Mouse (Mus musculus): Measurements from ENCODE around the gene Krtap12-1. TPM values are rescaled to one million over a fixed set of nuclear protein-coding genes. Genes with fewer than 3 reads are reported as not detected.

Krtap12-1 gene
- total and polyA plus RNA-seq, 3 experiments = not detected

GRCm38 (mm10) chr10:77735928-77736327, 15.5 kb downstream of the Krtap12-1 start:
- Histone ChIP-seq H3K79me2 (ENCODE audit: control insufficient read depth, insufficient read depth, low read length, poor library complexity) (no peaks in the 10 kb centered on the region), H3K4me3 (ENCODE audit: control insufficient read depth in 1 of 2, insufficient read depth in 1 of 2, low read depth in 2 of 2, low read length in 2 of 2) (no peak overlapping the region), H3K4me1 (ENCODE audit: control insufficient read depth in 1 of 2, insufficient read depth in 2 of 2, low read length in 2 of 2) (no peaks in the 10 kb centered on the region), H3K9me3 (replicated peaks; ENCODE audit: insufficient read depth, low read length) (no peaks in the 10 kb centered on the region), H3K9ac (ENCODE audit: control insufficient read depth, low read depth, low read length, poor library complexity, severe bottlenecking) (no peak overlapping the region), H3K27me3 (ENCODE audit: control insufficient read depth in 1 of 2, insufficient read depth in 2 of 2, low read length in 2 of 2) (peaks cover 5 to 12% of the 10 kb centered on the region in 2 experiments), H3K27ac (ENCODE audit: control insufficient read depth, low read depth, low read length) (no peak overlapping the region), H3K36me3 (ENCODE audit: control insufficient read depth in 1 of 2, insufficient read depth in 2 of 2, low read length in 2 of 2) (no peaks in the 10 kb centered on the region)
- TF ChIP-seq POLR2A (IDR thresholded peaks at IDR 0.05; ENCODE audit: control insufficient read depth in 1 of 2, insufficient read depth in 1 of 2, low read depth in 1 of 2, low read length in 2 of 2, poor library complexity in 1 of 2) (no peak), GABPA (IDR thresholded peaks at IDR 0.05; ENCODE audit: low read depth, low read length) (no peak), MXI1 (IDR thresholded peaks at IDR 0.05; ENCODE audit: low read depth, low read length) (no peak), POLR2AphosphoS2 (IDR thresholded peaks at IDR 0.05; ENCODE audit: low read length) (no peak), MEF2A (IDR thresholded peaks at IDR 0.05; ENCODE audit: extremely low read depth, insufficient replicate concordance, low read depth, low read length, poor library complexity, severe bottlenecking) (no peak), ELF1 (IDR thresholded peaks at IDR 0.05; ENCODE audit: low read depth, low read length) (no peak), HCFC1 (IDR thresholded peaks at IDR 0.05; ENCODE audit: low read depth, low read length) (no peak), RAD21 (IDR thresholded peaks at IDR 0.05; ENCODE audit: low read depth, low read length) (no peak), GATA1 (IDR thresholded peaks at IDR 0.05; ENCODE audit: low read depth, low read length) (no peak), BHLHE40 (IDR thresholded peaks at IDR 0.05; ENCODE audit: borderline replicate concordance, low read depth, low read length) (no peak), UBTF (IDR thresholded peaks at IDR 0.05; ENCODE audit: borderline replicate concordance, insufficient read depth, low read depth, low read length) (no peak), MYB (IDR thresholded peaks at IDR 0.05; ENCODE audit: low read depth, low read length) (no peak), ZC3H11A (IDR thresholded peaks at IDR 0.05; ENCODE audit: low read depth, low read length) (no peak), MAFK (IDR thresholded peaks at IDR 0.05; ENCODE audit: borderline replicate concordance, low read depth, low read length) (no peak), MAX (IDR thresholded peaks at IDR 0.05; ENCODE audit: low read length) (no peak), JUND (IDR thresholded peaks at IDR 0.05; ENCODE audit: low read depth, low read length) (no peak), E2F4 (IDR thresholded peaks at IDR 0.05; ENCODE audit: borderline replicate concordance, low read depth, low read length) (no peak), TBP (IDR thresholded peaks at IDR 0.05; ENCODE audit: low read depth, low read length) (no peak), TAL1 (IDR thresholded peaks at IDR 0.05; ENCODE audit: low read length) (no peak)
- DNase-seq (ENCODE audit: low read depth, low spot score) = no peak

- H3K4me3 ChIP-seq (ENCODE audit: control insufficient read depth in 1 of 2, insufficient read depth in 1 of 2, low read depth in 2 of 2, low read length in 2 of 2) = no peak overlapping the region
- H3K27me3 ChIP-seq (ENCODE audit: control insufficient read depth in 1 of 2, insufficient read depth in 2 of 2, low read length in 2 of 2) = peaks cover 4 to 10% of the 10 kb centered on the region in 2 experiments
- no peaks in the 10 kb centered on the region for H3K36me3 ChIP-seq (ENCODE audit: control insufficient read depth in 1 of 2, insufficient read depth in 2 of 2, low read length in 2 of 2)
- H3K9me3 ChIP-seq (replicated peaks; ENCODE audit: insufficient read depth, low read length) = no peaks in the 10 kb centered on the region
- H3K4me1 ChIP-seq (ENCODE audit: control insufficient read depth in 1 of 2, insufficient read depth in 2 of 2, low read length in 2 of 2) = no peaks in the 10 kb centered on the region
- no peak overlapping the region for H3K27ac ChIP-seq (ENCODE audit: control insufficient read depth, low read depth, low read length)
- H3K79me2 ChIP-seq (ENCODE audit: control insufficient read depth, insufficient read depth, low read length, poor library complexity) = no peaks in the 10 kb centered on the region
- no peak for TF ChIP-seq E2F4 (IDR thresholded peaks at IDR 0.05; ENCODE audit: borderline replicate concordance, low read depth, low read length)
- TF ChIP-seq ZMIZ1 (IDR thresholded peaks at IDR 0.05; ENCODE audit: low read depth, low read length) = no peak
- TF ChIP-seq CHD1 (IDR thresholded peaks at IDR 0.05; ENCODE audit: low read depth, low read length) = no peak
- no peak for TF ChIP-seq UBTF (IDR thresholded peaks at IDR 0.05; ENCODE audit: borderline replicate concordance, insufficient read depth, low read depth, low read length)
- TF ChIP-seq TBP (IDR thresholded peaks at IDR 0.05; ENCODE audit: low read depth, low read length) = no peak
- no peak for TF ChIP-seq EP300 (IDR thresholded peaks at IDR 0.05; ENCODE audit: low read depth in 1 of 2, low read length in 2 of 2)
- TF ChIP-seq ETS1 (IDR thresholded peaks at IDR 0.05; ENCODE audit: low read depth, low read length) = no peak
- TF ChIP-seq NRF1 (IDR thresholded peaks at IDR 0.05; ENCODE audit: insufficient read depth, low read depth, low read length, poor library complexity, severe bottlenecking) = no peak
- TF ChIP-seq SMC3 (IDR thresholded peaks at IDR 0.05; ENCODE audit: low read depth, low read length) = no peak
- TF ChIP-seq GABPA (IDR thresholded peaks at IDR 0.05; ENCODE audit: low read depth, low read length) = no peak
- no peak for TF ChIP-seq ZKSCAN1 (IDR thresholded peaks at IDR 0.05; ENCODE audit: low read depth, low read length)
- no peak for TF ChIP-seq MAZ (IDR thresholded peaks at IDR 0.05; ENCODE audit: low read depth, low read length)
- TF ChIP-seq MXI1 (IDR thresholded peaks at IDR 0.05; ENCODE audit: low read depth, low read length) = no peak
- TF ChIP-seq BHLHE40 (IDR thresholded peaks at IDR 0.05; ENCODE audit: borderline replicate concordance, low read depth, low read length) = no peak
- no peak for TF ChIP-seq ZNF384 (IDR thresholded peaks at IDR 0.05; ENCODE audit: low read depth, low read length)
- TF ChIP-seq MAFK (IDR thresholded peaks at IDR 0.05; ENCODE audit: borderline replicate concordance, low read depth, low read length) = no peak
- no peak for TF ChIP-seq MYC (IDR thresholded peaks at IDR 0.05; ENCODE audit: low read depth, low read length)
- TF ChIP-seq POLR2AphosphoS5 (IDR thresholded peaks at IDR 0.05; ENCODE audit: borderline replicate concordance, low read depth, low read length) = no peak
- no peak for TF ChIP-seq MEF2A (IDR thresholded peaks at IDR 0.05; ENCODE audit: extremely low read depth, insufficient replicate concordance, low read depth, low read length, poor library complexity, severe bottlenecking)
- no peak for TF ChIP-seq RCOR1 (IDR thresholded peaks at IDR 0.05; ENCODE audit: low read depth, low read length)
- H3K9ac ChIP-seq (ENCODE audit: control insufficient read depth, low read depth, low read length, poor library complexity, severe bottlenecking) = no peak overlapping the region
- no peak for DNase-seq (ENCODE audit: low read depth, low spot score)
These were observed 18.5 kb downstream of the Krtap12-1 start for GRCm38 (mm10) chr10:77738929-77739328.
